Comparison of ENCODE assay signal across 15 mouse cellular contexts in genomic region chr11:114564949-114565348, GRCm38 (mm10).
A peak's percentile ranks its signal among the peaks of the same experiment; 100 is the strongest.
DNase-seq lines count a peak whose midpoint lies in the region; ATAC-seq and TF ChIP-seq lines count a peak whose summit lies in the region.
"Had no signal": no experiment of that assay in that cellular context is flagged by ENCODE, and none has a peak within 500 bp of the region (broad histone marks: within the 10 kb centered on the region; RNA-seq: fewer than 3 reads in every experiment).

No protein-coding gene starts in this region.

- no peak overlapping the region for H3K4me2 ChIP-seq in kidney, postnatal 0 days (ENCODE audit: low read length)
- no peak overlapping the region for H3K4me2 ChIP-seq in hindbrain, embryonic 16.5 days (ENCODE audit: low read length)
- H3K4me2 ChIP-seq in midbrain, embryonic 13.5 days (replicated peaks), result no peak overlapping the region

- no peak overlapping the region for H3K4me3 ChIP-seq in kidney, postnatal 0 days (replicated peaks; ENCODE audit: low read depth, low read length)
- H3K4me3 ChIP-seq in spleen, adult 2 months (ENCODE audit: extremely low read depth, insufficient read depth, insufficient read length), result no peak overlapping the region
- H3K4me3 ChIP-seq in hindbrain, embryonic 16.5 days (ENCODE audit: low read length), result no peak overlapping the region
- no peak overlapping the region for H3K4me3 ChIP-seq in midbrain, embryonic 13.5 days (replicated peaks)
- H3K4me3 ChIP-seq: limb, embryonic 10.5 days had no signal

- no peak for TF ChIP-seq POLR2A in spleen, adult 2 months (IDR thresholded peaks at IDR 0.05; ENCODE audit: low read depth, low read length)

- no peaks in the 10 kb centered on the region for H3K4me1 ChIP-seq in kidney, postnatal 0 days (replicated peaks; ENCODE audit: insufficient read depth, low read length)
- no peaks in the 10 kb centered on the region for H3K4me1 ChIP-seq in spleen, adult 2 months (ENCODE audit: control insufficient read depth, insufficient read depth, insufficient read length)
- H3K4me1 ChIP-seq in hindbrain, embryonic 16.5 days (ENCODE audit: control insufficient read depth, insufficient read depth, low read depth, low read length), result peaks cover 17% of the 10 kb centered on the region
- peaks cover 35% of the 10 kb centered on the region for H3K4me1 ChIP-seq in midbrain, embryonic 13.5 days (replicated peaks)

- H3K27me3 ChIP-seq in kidney, postnatal 0 days (ENCODE audit: insufficient read depth, low read length), result peaks cover 5% of the 10 kb centered on the region; the same call in 1 of the 2 replicates
- 0 out of 2 replicates have a peak, but pooled peaks cover 1% of the 10 kb centered on the region for H3K27me3 ChIP-seq in spleen, adult 2 months (ENCODE audit: control insufficient read depth, insufficient read depth, low read length)
- H3K27me3 ChIP-seq in hindbrain, embryonic 16.5 days (replicated peaks; ENCODE audit: control insufficient read depth, insufficient read depth, low read length), result no peaks in the 10 kb centered on the region
- H3K27me3 ChIP-seq in midbrain, embryonic 13.5 days, result peaks cover 11% of the 10 kb centered on the region; the same call in 1 of the 2 replicates

- no peaks in the 10 kb centered on the region for H3K36me3 ChIP-seq in kidney, postnatal 0 days (ENCODE audit: insufficient read depth, low read length)
- H3K36me3 ChIP-seq in spleen, adult 2 months (ENCODE audit: control insufficient read depth, insufficient read depth, low read length), result no peaks in the 10 kb centered on the region
- no peaks in the 10 kb centered on the region for H3K36me3 ChIP-seq in hindbrain, embryonic 16.5 days (ENCODE audit: control insufficient read depth, insufficient read depth, low read length)
- H3K36me3 ChIP-seq in midbrain, embryonic 13.5 days, result no peaks in the 10 kb centered on the region
- H3K36me3 ChIP-seq: G1E; limb, embryonic 10.5 days had no signal

- 92% methylated on average over 2 of the region's 2 CpGs for WGBS in kidney, postnatal 0 days
- WGBS in spleen, adult 2 months, result 88% methylated on average over 2 of the region's 2 CpGs
- 97% methylated on average over 2 of the region's 2 CpGs for WGBS in hindbrain, embryonic 16.5 days
- 92% methylated on average over 2 of the region's 2 CpGs for WGBS in midbrain, embryonic 13.5 days

- H3K27ac ChIP-seq in kidney, postnatal 0 days, result no peak overlapping the region
- H3K27ac ChIP-seq in spleen, adult 2 months (ENCODE audit: insufficient read depth, low read length), result no peak overlapping the region
- no peak overlapping the region for H3K27ac ChIP-seq in hindbrain, embryonic 16.5 days (ENCODE audit: low read depth, low read length)
- no peak overlapping the region for H3K27ac ChIP-seq in midbrain, embryonic 13.5 days
- H3K27ac ChIP-seq: limb, embryonic 10.5 days had no signal

- no peaks in the 10 kb centered on the region for H3K9me3 ChIP-seq in kidney, postnatal 0 days (replicated peaks; ENCODE audit: low read length)
- 0 out of 2 replicates have a peak, but pooled peaks cover 2% of the 10 kb centered on the region for H3K9me3 ChIP-seq in hindbrain, embryonic 16.5 days (ENCODE audit: control insufficient read depth, low read length)
- no peaks in the 10 kb centered on the region for H3K9me3 ChIP-seq in midbrain, embryonic 13.5 days
- H3K9me3 ChIP-seq: limb, embryonic 10.5 days had no signal

- peak; percentile 31; the same call in 1 of the 2 replicates for TF ChIP-seq CTCF in kidney, postnatal 0 days (IDR thresholded peaks at IDR 0.05; ENCODE audit: low read depth)
- TF ChIP-seq CTCF in spleen, adult 2 months (IDR thresholded peaks at IDR 0.05; ENCODE audit: extremely low read depth, insufficient read depth, insufficient read length, insufficient replicate concordance), result peak; percentile 4; the same call in 1 of the 2 replicates

- no peak overlapping the region for H3K9ac ChIP-seq in kidney, postnatal 0 days (ENCODE audit: low read depth, low read length)
- H3K9ac ChIP-seq in hindbrain, embryonic 16.5 days (ENCODE audit: low read depth, low read length), result no peak overlapping the region
- no peak overlapping the region for H3K9ac ChIP-seq in midbrain, embryonic 13.5 days (replicated peaks)

- ATAC-seq in kidney, postnatal 0 days (replicated peaks; ENCODE audit: low FRiP score, low read depth), result no peak
- ATAC-seq in hindbrain, embryonic 16.5 days, result no peak
- ATAC-seq in midbrain, embryonic 13.5 days, result no peak
- ATAC-seq: activated CD4-positive, CD25-positive, alpha-beta regulatory T cell, adult 4 months had no signal

- DNase-seq in kidney, postnatal 0 days (ENCODE audit: low spot score), result no peak
- no peak for DNase-seq in kidney, postnatal 25 days
- DNase-seq in spleen, adult 2 months (ENCODE audit: low read depth in 1 of 2, low spot score in 2 of 2), result no peak
- DNase-seq in spleen, postnatal 36 days (ENCODE audit: low spot score in 2 of 2), result no peak
- DNase-seq in R1 (ENCODE audit: low read depth, low spot score), result peak; percentile 47
- DNase-seq: cerebellum, adult 9-11 months; heart, postnatal 4 days; kidney, adult 8-10 months; lung, postnatal 10 days; midbrain, embryonic 14.5 days had no signal
